Mouse (Mus musculus): Measurements from ENCODE around the gene Mast2.

- TF ChIP-seq POLR2A (IDR thresholded peaks at IDR 0.05; ENCODE audit: low read depth, low read length) (no peak), CTCF (conservative IDR thresholded peaks at IDR 0.05; ENCODE audit: insufficient read depth, insufficient read length, low read depth, low read length) (no peak)
Observed at GRCm38 (mm10) chr4:116371676-116372075, 92.3 kb downstream of the Mast2 start.
